Mouse (Mus musculus): ENCODE measurements around the gene Tmem245. TPM values are rescaled to one million over a fixed set of nuclear protein-coding genes. Genes with fewer than 3 reads are reported as not detected.

Tmem245 gene
- total and polyA plus RNA-seq, 2 experiments from 2014 or later = 9.8 to 24.7 TPM

- Histone ChIP-seq H3K27me3 (ENCODE audit: insufficient read depth, low read length) (no peaks in the 10 kb centered on the region), H3K9me3 (ENCODE audit: low read length) (no peaks in the 10 kb centered on the region), H3K27ac (ENCODE audit: low read depth, low read length) (no peak overlapping the region), H3K36me3 (ENCODE audit: insufficient read depth) (peaks cover 19% of the 10 kb centered on the region; the same call in 1 of the 2 replicates), H3K4me1 (ENCODE audit: insufficient read depth) (no peaks in the 10 kb centered on the region), H3K4me2 (ENCODE audit: low read depth) (no peak overlapping the region), H3K9ac (no peak overlapping the region), H3K4me3 (ENCODE audit: low read depth, low read length) (no peak overlapping the region)
- ATAC-seq = no peak
- DNase-seq = no peak
- WGBS = 78% methylated on average over 7 of the region's 7 CpGs
- no peak for TF ChIP-seq CTCF (IDR thresholded peaks at IDR 0.05; ENCODE audit: low read depth)
Measured at GRCm38 (mm10) chr4:56842501-56842900, 104.7 kb downstream of the Tmem245 start.

- Histone ChIP-seq H3K4me2 (ENCODE audit: low read depth) (no peak overlapping the region), H3K27me3 (ENCODE audit: insufficient read depth, low read length) (no peaks in the 10 kb centered on the region), H3K9ac (no peak overlapping the region), H3K36me3 (ENCODE audit: insufficient read depth) (peaks cover 18% of the 10 kb centered on the region), H3K4me3 (ENCODE audit: low read depth, low read length) (no peak overlapping the region), H3K9me3 (ENCODE audit: low read length) (no peaks in the 10 kb centered on the region), H3K27ac (ENCODE audit: low read depth, low read length) (no peak overlapping the region), H3K4me1 (ENCODE audit: insufficient read depth) (no peaks in the 10 kb centered on the region)
- no peak for TF ChIP-seq CTCF (IDR thresholded peaks at IDR 0.05; ENCODE audit: low read depth)
- no peak for DNase-seq
- no peak for ATAC-seq
- 92% methylated on average over 3 of the region's 3 CpGs for WGBS
Measured at GRCm38 (mm10) chr4:56840297-56840696, 106.9 kb downstream of the Tmem245 start.

DNA sequence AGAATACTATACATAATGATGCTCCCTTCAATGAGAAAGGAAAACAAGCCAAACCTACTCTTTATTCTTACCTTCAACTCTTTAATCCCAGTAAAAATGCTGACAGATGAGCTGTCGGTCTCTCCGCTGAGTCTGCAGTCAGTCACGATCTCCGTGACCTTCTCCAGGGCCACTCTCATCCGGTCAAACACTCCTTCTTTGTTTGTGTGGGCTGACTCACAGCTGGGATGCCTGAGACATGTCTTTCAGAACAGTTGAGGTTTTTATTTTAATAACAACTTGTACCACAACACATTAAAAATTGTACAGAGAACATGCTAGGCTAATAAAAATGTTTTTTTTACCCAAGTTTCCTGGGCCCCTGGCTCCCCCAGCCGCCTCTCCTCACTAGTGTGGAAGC lies 109.6 kb downstream of the Tmem245 start:
- H3K9ac ChIP-seq = no peak overlapping the region
- no peak overlapping the region for H3K27ac ChIP-seq (ENCODE audit: low read depth, low read length)
- DNase-seq (no peak), ATAC-seq (no peak)
- H3K4me3 ChIP-seq (ENCODE audit: low read depth, low read length) = no peak overlapping the region
- 84% methylated on average over 6 of the region's 6 CpGs for WGBS
- H3K36me3 ChIP-seq (ENCODE audit: insufficient read depth) = peaks cover 24% of the 10 kb centered on the region
- no peaks in the 10 kb centered on the region for H3K4me1 ChIP-seq (ENCODE audit: insufficient read depth)
- H3K4me2 ChIP-seq (ENCODE audit: low read depth) = no peak overlapping the region
- H3K9me3 ChIP-seq (ENCODE audit: low read length) = no peaks in the 10 kb centered on the region
- no peak for TF ChIP-seq CTCF (IDR thresholded peaks at IDR 0.05; ENCODE audit: low read depth)
- no peaks in the 10 kb centered on the region for H3K27me3 ChIP-seq (ENCODE audit: insufficient read depth, low read length)

DNA sequence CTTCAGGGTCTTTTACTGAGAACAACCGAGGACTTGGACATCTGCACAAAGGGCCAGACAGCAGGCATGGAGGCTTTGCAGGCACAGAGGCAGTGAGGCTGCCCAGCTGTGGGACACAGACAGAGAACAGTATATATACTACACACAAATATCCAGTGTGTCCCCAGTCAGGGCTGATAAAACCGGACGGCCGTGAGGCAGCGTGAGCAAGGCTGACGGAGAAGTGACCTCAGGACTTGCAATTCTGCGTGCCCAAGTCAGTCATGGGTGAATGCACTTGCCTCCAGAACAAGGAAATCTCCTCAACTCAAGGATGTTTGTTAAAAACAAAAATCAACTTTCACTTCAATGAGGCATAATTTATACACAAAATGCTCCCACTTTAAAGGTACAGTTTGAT lies 115.2 kb downstream of the Tmem245 start:
- Histone ChIP-seq H3K9me3 (ENCODE audit: low read length) (no peaks in the 10 kb centered on the region), H3K4me1 (ENCODE audit: insufficient read depth) (no peaks in the 10 kb centered on the region), H3K9ac (no peak overlapping the region), H3K4me3 (ENCODE audit: low read depth, low read length) (no peak overlapping the region), H3K4me2 (ENCODE audit: low read depth) (no peak overlapping the region), H3K27me3 (ENCODE audit: insufficient read depth, low read length) (no peaks in the 10 kb centered on the region), H3K27ac (ENCODE audit: low read depth, low read length) (no peak overlapping the region), H3K36me3 (ENCODE audit: insufficient read depth) (peaks cover 52% of the 10 kb centered on the region)
- DNase-seq = no peak
- 89% methylated on average over 7 of the region's 7 CpGs for WGBS
- TF ChIP-seq CTCF (IDR thresholded peaks at IDR 0.05; ENCODE audit: low read depth) = no peak
- ATAC-seq = no peak

- Histone ChIP-seq H3K4me2 (ENCODE audit: low read depth) (no peak overlapping the region), H3K36me3 (ENCODE audit: insufficient read depth) (peaks cover 54% of the 10 kb centered on the region), H3K9me3 (ENCODE audit: low read length) (no peaks in the 10 kb centered on the region), H3K4me3 (ENCODE audit: low read depth, low read length) (no peak overlapping the region), H3K9ac (no peak overlapping the region), H3K27me3 (ENCODE audit: insufficient read depth, low read length) (no peaks in the 10 kb centered on the region), H3K4me1 (ENCODE audit: insufficient read depth) (no peaks in the 10 kb centered on the region), H3K27ac (ENCODE audit: low read depth, low read length) (no peak overlapping the region)
- no peak for TF ChIP-seq CTCF (IDR thresholded peaks at IDR 0.05; ENCODE audit: low read depth)
- 53% methylated on average over 13 of the region's 13 CpGs for WGBS
- ATAC-seq (no peak), DNase-seq (no peak)
Measured at GRCm38 (mm10) chr4:56831013-56831609, 116.1 kb downstream of the Tmem245 start.

DNA sequence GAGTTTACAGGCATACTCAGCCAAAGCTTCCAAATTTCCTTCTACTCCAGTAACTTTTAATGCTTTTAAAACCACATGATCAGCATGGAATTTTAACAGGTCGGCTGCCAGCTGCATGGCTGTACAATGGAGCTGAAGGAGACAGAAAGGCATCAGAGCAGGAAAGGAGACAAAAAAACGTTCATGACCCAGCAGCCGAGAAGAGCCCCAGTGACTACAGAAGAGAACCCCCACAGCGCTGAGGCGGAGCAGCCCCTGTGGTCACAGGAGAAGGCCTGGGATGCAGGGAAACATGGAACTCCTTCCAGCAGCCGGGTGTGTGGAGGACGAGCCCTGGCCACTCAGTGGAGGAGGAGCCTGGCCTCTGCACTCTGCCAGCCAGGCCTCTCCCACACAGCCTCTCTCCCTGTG lies 117.7 kb downstream of the Tmem245 start:
- H3K27ac ChIP-seq (ENCODE audit: low read depth, low read length) = no peak overlapping the region
- peak; percentile 77 for ATAC-seq
- no peak for TF ChIP-seq CTCF (IDR thresholded peaks at IDR 0.05; ENCODE audit: low read depth)
- H3K36me3 ChIP-seq (ENCODE audit: insufficient read depth) = peaks cover 48% of the 10 kb centered on the region
- 20% methylated on average over 7 of the region's 7 CpGs for WGBS
- no peak overlapping the region for H3K4me2 ChIP-seq (ENCODE audit: low read depth)
- no peaks in the 10 kb centered on the region for H3K4me1 ChIP-seq (ENCODE audit: insufficient read depth)
- no peaks in the 10 kb centered on the region for H3K27me3 ChIP-seq (ENCODE audit: insufficient read depth, low read length)
- H3K9me3 ChIP-seq (ENCODE audit: low read length) = no peaks in the 10 kb centered on the region
- H3K4me3 ChIP-seq (ENCODE audit: low read depth, low read length) = no peak overlapping the region
- DNase-seq = peak; percentile 18
- no peak overlapping the region for H3K9ac ChIP-seq

DNA sequence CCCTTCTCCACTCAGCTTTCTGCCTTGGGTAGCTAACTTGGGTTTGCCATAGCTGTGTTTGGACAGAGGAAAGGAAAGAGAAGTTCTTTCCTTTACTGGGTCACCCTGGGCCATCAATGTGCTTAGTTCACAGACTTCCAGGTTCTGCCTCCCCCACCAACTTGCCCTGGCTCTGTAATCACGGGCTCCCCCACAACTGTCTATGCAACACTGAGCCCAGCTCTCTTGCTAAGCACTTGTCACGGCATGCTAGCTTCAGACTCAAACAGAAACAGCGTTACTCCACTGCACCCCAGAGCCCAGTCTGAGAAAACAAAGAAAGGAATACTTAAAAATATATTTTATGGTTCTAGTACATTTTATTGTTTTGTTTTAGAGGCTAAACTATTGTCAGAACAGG lies 118.3 kb downstream of the Tmem245 start:
- no peaks in the 10 kb centered on the region for H3K27me3 ChIP-seq (ENCODE audit: insufficient read depth, low read length)
- ATAC-seq (no peak), DNase-seq (no peak)
- TF ChIP-seq CTCF (IDR thresholded peaks at IDR 0.05; ENCODE audit: low read depth) = no peak
- H3K4me3 ChIP-seq (ENCODE audit: low read depth, low read length) = no peak overlapping the region
- H3K36me3 ChIP-seq (ENCODE audit: insufficient read depth) = peaks cover 46% of the 10 kb centered on the region
- H3K4me2 ChIP-seq (ENCODE audit: low read depth) = no peak overlapping the region
- H3K4me1 ChIP-seq (ENCODE audit: insufficient read depth) = no peaks in the 10 kb centered on the region
- H3K27ac ChIP-seq (ENCODE audit: low read depth, low read length) = no peak overlapping the region
- no peak overlapping the region for H3K9ac ChIP-seq
- 51% methylated on average over 3 of the region's 3 CpGs for WGBS
- no peaks in the 10 kb centered on the region for H3K9me3 ChIP-seq (ENCODE audit: low read length)

All from forebrain, postnatal 0 days (tissue).